Mouse (Mus musculus) spleen, adult 18-20 months (tissue): ENCODE data around the gene Crybb1.

Source experiments
- DNase-seq, 2 experiments: peaks; one replicate each; pipeline ENCODE4 v3.0.0; 2022; ENCODE audit warnings: mixed read lengths in 2 of 2

The Crybb1 gene

DNA sequence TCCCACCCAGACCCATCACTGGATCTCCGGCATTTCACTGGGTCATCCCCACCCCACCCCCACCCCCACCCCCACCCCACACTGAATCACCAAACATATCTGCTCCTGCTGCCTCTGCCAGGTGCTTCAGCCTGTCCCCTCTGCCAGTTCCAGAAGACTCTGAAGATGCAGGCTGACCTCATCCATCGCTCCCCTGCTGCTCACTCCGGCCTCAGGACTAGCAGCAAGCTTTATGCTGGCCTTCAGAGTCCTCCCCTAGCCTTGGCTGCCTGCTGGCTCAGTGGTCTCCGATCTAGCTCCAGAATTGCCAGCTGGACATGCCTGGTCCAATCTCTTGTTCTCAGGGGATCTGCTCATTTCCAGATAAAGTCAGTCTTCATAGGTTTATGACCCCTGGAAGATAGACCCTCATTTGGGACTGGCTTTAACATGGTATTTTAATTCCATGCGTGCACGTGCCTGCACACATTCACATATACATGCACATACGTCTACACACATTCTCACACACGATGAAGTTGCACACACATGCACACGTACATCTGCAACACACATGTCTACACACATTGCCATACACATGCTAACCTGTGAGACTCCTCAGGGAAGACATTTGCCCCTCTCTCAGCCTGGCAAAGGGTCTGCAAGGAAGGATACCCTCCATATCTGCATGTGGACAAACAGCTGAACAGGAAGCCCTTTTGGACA is 17.6 kb upstream of the Crybb1 start:
- DNase-seq: no peak

GRCm38 (mm10) chr5:112238781-112239482 is 16.7 kb upstream of the Crybb1 start:
- no peak for DNase-seq

DNA sequence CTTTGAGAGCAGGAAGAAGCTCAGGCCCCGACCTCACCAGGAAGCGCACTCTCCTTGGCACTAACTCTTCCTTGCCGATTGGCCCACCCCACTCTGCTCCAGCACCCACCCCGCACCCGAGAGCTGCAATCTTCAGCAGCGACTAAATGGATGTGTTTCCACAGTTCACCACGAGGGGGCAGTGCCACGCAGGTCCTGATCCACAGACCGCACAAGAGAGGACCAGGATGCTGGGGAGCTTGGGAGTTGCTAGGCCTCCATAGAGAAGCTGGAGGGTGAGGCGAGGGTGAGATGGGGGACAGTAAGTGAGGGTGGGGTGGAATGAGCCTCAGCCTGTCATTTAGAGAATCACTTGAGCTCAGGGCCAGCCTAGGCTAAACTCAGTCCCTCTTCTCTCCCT is 14.9 kb upstream of the Crybb1 start:
- DNase-seq: peak; percentile 73 to 89

DNA sequence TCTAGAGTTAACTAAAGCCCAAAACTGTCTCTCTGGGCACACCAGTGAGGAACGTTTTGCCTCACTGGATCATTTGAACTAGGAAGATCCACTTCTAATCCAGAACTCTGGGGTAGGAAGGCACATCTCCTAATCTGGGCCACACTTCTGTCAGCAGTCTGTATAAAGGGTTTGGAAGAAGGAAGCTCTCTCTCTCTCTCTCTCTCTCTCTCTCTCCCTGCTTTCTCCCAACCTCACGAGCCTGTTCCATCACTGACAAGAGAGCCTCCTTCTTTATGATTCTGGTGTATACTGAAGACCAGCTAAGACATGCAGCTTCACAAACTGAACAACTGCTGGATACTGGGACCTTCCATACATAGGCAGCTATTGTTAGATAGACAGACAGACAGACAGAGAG is 13.8 kb upstream of the Crybb1 start:
- DNase-seq: no peak

DNA sequence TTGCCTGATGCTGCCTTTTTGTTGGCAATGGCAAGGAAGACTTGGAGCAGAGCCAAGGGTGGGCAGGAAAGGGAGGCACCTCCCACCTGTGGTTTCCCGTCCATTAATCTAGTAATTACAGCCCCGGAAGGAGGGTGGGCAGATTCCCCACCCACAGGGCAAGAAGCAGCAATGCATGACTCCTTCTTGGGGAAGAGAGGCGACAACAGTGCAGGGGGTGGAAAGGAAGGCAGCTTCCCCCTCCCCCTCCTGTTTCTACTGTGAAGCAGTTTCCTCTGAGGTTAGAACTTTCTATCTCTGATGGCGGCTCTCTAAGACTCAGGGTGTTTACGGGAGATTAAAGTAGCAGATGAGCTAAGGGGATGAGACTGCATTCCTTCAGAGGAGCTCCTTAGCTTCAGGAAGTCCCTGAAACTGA is 13.2 kb upstream of the Crybb1 start:
- peak; percentile 63 to 67 for DNase-seq

- no peak for DNase-seq
Observed at GRCm38 (mm10) chr5:112243041-112243440, 12.6 kb upstream of the Crybb1 start.

GRCm38 (mm10) chr5:112243539-112244274 is 11.9 kb upstream of the Crybb1 start:
- no peak for DNase-seq

GRCm38 (mm10) chr5:112244275-112244562 is 11.4 kb upstream of the Crybb1 start:
- DNase-seq: no peak

DNA sequence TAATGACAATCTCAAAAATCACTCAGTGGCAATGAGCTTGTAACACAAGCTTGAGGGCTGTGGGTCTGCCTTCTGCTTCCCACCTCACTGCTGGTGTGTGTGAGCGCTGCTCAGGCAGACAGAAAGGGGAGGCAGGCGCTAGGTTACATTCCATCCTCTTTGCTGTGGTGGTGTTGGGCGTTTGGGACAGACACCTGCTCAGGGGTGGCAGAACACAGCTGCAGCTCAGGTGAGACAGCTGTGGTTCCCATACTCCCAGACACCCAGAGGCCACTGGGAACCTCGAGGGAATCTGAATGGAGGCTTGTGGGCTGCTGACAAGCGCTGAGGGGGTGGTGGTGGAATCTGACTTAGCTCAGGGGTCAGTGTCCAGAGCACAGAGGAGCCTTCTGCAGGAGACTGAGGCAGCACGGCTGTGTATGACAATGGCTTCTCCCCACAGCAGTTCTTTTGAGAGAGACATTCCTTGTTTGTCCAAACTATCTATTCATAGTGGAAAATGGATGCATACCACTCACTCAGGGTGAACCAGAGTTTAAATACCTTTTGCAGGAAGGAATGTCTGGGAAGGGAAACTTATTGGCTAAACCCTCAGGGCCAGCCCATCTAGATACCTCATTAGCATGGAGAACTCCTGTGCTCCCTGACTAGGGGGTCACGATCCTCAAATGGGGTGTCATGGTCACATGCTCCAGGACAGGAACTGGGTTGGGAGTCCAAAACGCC is 10.6 kb upstream of the Crybb1 start:
- no peak for DNase-seq

DNA sequence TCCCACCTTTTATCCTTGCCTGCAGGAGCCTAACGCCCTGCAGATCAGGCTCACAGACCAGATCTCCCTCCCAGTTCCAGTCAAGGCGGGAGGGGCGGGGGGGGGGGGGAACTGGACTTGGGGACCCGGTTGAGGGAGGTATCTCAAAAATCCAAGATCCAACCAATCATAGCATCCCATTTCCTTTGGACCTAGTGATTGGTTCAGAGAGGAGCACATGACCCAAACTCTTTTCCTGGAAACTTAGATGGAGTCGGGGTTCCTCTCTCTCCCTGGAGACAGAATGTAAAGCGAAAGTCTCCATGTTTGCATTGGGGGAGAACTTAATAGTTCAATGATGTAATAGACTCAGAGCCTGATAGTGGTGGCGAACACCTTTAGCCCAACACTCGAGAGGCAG is 8.2 kb upstream of the Crybb1 start:
- no peak for DNase-seq

- DNase-seq: no peak
Observed at GRCm38 (mm10) chr5:112249106-112249505, 6.5 kb upstream of the Crybb1 start.

- no peak for DNase-seq
Observed at GRCm38 (mm10) chr5:112252400-112252799, 3.2 kb upstream of the Crybb1 start, which contains the start of gene Cryba4. Cryba4 (minus strand) TSS chr5:112252518.

GRCm38 (mm10) chr5:112253169-112253568 is 2.4 kb upstream of the Crybb1 start:
- DNase-seq: no peak

GRCm38 (mm10) chr5:112254282-112254806 is 1.3 kb upstream of the Crybb1 start:
- no peak for DNase-seq

- no peak for DNase-seq
Observed at GRCm38 (mm10) chr5:112256457-112256856, 842 bp downstream of the Crybb1 start.

- DNase-seq: no peak
Observed at GRCm38 (mm10) chr5:112257896-112258295, 2.3 kb downstream of the Crybb1 start.

DNA sequence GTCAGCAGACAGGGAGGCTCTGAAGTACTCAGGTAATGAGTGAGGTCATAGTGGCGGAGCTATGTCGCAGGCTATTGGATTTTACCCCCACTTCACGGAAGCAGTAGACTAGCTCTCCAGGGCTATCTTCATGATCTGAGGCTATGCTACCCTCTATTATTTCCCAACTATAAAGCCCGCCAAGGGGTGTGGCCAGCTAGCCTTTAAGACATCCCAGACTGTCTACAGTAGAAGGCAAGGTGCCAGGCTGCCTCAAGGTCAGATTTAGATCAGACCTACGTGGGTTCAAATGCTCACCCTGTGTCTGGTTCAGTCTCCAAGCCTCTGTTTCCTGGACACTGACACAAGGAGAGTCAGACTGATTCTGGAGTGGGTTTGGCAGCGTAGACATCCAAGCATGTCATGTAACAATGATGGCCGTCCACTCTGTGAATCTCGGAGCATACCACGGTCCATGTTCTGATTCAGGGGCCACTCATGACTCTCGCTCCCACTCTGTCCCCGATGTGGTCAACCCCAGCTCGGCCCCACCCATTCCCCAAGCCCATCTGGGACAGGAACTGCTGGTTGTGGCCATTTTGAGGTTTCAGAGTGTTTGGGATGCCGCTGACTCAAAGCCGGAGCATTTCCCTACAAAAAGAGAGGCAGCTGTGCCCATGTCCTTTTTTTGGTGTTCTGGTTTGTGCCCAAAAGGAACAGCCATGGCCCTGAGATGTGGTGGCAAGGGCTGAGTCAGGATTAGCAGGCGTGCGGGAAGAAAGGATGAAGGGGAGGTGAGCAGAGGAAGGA is 4.4 kb downstream of the Crybb1 start:
- DNase-seq: no peak

DNA sequence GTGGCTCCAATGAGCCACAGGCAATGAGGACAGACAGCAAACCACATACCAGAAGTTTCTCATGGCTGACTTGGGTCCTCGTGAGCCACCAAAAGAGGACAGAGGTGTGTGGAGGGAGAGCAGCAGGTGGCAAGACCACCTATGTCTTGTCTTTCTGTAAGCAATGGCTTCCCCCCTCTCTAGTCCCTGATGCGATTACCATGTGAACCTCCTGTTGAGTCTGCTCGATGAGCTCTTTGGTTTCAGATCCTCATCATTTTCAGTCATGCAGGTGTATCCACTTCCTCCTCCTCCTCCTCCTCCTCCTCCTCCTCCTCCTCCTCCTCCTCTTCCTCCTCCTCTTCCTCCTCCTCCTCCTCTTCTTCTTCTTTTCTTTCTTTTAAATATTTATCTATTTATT is 5.2 kb downstream of the Crybb1 start:
- DNase-seq: no peak

DNA sequence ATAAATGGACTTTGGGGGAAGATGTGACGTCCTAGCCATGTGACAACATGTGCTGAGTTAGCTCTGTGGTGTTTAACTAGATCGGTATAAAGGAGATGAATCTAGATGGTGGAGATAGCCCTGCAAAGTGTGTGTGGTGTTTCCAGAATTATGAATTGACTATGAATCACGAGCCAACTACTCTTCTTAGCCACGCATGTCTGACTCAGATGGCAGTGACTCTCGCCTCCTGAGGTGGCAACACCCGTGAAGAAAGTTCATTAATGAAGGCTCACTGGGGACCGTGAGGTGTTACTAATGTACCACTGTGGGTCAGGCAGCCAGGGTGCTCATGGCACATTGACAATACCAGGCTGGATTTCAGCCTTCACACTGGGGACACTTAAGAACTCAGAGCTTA is 8.5 kb downstream of the Crybb1 start:
- DNase-seq: no peak

- DNase-seq: no peak
Observed at GRCm38 (mm10) chr5:112265110-112265509, 9.5 kb downstream of the Crybb1 start.

- peak in 1 of 2 experiments; percentile 58 for DNase-seq
Observed at GRCm38 (mm10) chr5:112265515-112265914, 9.9 kb downstream of the Crybb1 start.
